Mouse (Mus musculus) 416B (cell line): ENCODE measurements around the gene Serpina3k.
A peak's percentile ranks its signal among the peaks of the same experiment; 100 is the strongest.
"Not testable (repeated sequence)": the region's sequence is repeated elsewhere in the genome, so short reads cannot be mapped to it uniquely, and the experiment has no call there.

ENCODE experiments used
- DNase-seq: peaks from one replicate; pipeline ENCODE4 v3.0.0; 2011; ENCODE audit warnings: low read depth

Gene Serpina3k

GRCm38 (mm10) chr12:104338226-104338625 is at the start of gene Serpina3k, which contains the start of gene Serpina3m:
TSS of gene Serpina3k (plus strand) at chr12:104338486.
TSS of gene Serpina3m (plus strand) at chr12:104338486.
- DNase-seq = not testable (repeated sequence)

DNA sequence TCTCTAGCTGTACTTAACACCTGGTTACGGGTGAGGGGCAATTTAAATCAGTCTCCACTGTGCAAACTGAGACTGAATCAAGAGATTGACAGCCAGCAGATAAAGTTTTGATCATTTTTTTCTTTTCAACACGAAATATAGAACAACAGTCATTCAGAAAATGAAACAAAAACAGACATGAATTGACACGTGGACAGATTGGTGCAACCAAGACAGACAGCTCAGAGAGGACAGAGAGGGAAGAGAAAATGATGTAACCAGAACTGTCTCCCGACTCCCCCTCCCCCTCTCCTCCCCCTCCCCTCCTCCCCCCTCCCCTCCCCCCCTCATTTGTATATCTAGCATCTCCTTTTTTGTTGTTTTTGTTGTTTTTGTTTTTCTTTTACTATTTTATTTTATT is 48.4 kb upstream of the Serpina3k start:
- DNase-seq = no peak

DNA sequence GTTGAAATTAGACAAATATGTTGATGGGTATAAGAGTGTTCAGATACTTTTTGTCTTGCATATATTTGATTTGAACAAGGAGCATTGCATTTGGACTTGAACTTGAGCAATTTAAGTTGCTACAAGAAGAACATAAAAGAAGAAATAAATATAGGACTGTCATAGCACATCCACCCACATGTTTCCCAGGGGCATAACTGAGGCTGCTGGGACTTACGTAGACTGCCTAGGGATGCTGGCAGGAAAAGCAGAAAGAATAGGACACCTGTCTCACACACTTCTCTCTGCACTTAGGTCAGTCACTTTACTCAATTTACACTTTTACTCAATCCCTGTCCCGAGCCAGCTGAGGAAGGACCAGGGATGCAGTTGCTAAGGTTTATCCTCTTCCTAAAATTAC is 44.3 kb upstream of the Serpina3k start:
- no peak for DNase-seq

- no peak for DNase-seq
These were observed 40.2 kb upstream of the Serpina3k start for GRCm38 (mm10) chr12:104298049-104298448.

GRCm38 (mm10) chr12:104305991-104306390 is 32.3 kb upstream of the Serpina3k start:
- no peak for DNase-seq

- DNase-seq = no peak
These were observed 24.0 kb upstream of the Serpina3k start, which contains the start of gene Serpina3j for GRCm38 (mm10) chr12:104314253-104314652. TSS of gene Serpina3j (plus strand) at chr12:104314553.

DNA sequence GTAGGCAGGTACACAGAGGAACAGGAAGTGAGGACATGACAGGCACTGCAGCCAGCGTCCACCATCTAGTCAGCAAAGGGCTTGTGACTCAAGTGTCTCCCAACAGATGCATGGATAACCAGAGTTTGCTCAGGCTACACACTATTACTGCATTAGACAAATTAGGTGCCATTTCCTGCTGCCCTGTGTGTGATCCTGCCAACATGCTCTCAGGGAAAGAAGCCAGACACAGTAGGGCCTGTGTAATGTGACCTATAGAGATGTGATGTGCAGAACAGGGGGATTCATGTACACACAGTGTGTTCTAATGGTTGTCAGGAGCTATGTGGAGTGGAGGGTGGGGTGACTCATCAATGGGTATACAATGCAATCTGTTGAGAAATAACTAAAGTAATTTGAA is 15.8 kb upstream of the Serpina3k start:
- DNase-seq = no peak

GRCm38 (mm10) chr12:104331701-104332100 is 6.6 kb upstream of the Serpina3k start:
- DNase-seq = no peak

- not testable (repeated sequence) for DNase-seq
These were observed 1.4 kb upstream of the Serpina3k start for GRCm38 (mm10) chr12:104336873-104337272.

- DNase-seq = no peak
These were observed 419 bp downstream of the Serpina3k start for GRCm38 (mm10) chr12:104338705-104339104.

DNA sequence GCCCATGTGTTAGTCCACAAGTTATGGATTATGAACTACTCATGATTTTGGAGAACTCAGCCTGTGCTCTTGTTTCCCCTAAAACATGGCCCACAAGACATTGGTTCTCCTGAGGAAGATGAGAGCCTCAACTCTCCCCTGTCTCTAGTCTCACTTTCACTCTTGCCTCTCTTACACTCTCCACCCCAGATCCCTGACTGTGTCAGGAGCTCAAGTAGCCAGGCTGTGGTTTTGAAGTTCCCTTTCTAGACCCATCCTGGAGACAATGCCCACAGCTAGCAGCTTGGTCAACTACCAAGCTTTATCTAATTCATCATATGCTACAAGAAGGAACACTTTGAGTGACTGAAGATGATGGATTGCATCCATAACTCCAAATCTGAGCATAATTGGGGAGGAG is 4.2 kb downstream of the Serpina3k start:
- not testable (repeated sequence) for DNase-seq

DNA sequence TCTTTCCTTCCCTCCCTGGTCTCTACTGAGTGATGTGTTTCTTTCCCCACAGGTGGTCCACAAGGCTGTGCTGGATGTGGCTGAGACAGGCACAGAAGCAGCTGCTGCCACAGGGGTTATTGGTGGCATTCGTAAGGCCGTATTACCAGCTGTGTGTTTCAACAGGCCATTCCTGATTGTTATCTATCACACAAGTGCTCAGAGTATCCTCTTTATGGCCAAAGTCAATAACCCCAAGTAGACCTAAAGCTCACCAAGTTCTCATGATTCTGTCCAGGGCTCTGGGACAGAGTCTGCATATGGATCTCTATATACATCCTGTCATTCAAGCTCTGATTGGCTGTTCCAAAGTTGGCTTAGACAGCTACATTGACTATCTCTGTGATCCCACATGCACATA is 6.9 kb downstream of the Serpina3k start:
- no peak for DNase-seq

- no peak for DNase-seq
These were observed 7.4 kb downstream of the Serpina3k start for GRCm38 (mm10) chr12:104345707-104346106.

- no peak for DNase-seq
These were observed 8.8 kb downstream of the Serpina3k start for GRCm38 (mm10) chr12:104347091-104347490.

GRCm38 (mm10) chr12:104351812-104352211 is 13.5 kb downstream of the Serpina3k start:
- DNase-seq = peak; percentile 15

DNA sequence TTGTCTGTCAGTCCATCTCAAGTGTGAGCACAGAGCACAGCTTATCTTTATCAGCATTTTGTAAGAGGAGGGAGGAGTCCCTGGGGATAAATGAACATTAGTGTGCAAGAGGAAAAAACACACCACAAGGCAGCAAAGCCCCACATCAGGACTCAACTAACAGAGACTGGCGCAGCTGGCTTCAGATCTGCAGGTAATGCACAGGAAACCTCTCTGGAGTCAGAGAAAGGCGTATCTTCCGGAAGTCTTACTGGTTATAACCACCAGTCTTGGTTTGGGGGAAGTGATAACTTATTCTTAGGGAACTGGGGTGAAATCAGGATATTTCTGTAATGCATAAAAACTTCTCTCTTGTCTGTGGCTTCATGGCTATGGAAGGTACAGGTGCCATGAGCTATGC is 17.7 kb downstream of the Serpina3k start:
- no peak for DNase-seq

DNA sequence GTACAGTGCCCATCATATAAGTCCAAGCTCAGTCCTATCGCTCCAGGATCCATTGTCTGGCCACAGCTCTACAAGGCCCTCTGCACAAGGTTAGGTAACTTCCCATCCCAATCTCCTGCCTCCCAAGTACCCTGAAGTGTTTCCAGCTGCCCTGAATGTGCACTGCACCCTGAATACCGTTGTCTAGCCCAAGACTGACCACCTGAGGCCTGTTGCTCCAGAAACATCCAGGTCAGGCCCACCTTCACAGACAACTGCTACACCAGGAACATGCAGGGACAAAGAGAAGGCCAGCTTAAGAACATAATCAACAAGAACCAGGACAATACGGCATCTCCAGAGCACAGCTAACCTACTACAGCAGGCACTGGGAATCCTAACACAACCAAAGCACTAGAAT is 31.7 kb downstream of the Serpina3k start:
- DNase-seq = no peak

GRCm38 (mm10) chr12:104377179-104377578 is 38.9 kb downstream of the Serpina3k start:
- not testable (repeated sequence) for DNase-seq

DNA sequence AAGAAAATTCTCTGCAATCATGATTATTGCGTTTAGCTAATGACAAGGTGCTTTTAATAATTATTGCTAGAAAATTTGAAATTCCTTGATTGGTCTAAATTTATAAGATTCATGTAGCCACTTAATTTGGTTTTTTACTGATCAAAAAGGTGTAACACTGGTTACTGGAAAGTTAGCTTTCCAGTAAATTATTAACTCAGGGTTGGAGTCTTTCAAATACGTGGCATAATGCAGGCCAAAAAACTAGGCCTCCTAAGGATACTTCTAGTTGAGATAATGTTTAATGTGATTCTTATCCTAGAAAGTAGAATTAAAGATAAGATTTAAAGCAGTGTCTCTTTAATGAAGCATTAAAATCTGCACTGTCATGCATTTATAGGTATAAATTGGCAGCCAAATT is 40.1 kb downstream of the Serpina3k start:
- not testable (repeated sequence) for DNase-seq

DNA sequence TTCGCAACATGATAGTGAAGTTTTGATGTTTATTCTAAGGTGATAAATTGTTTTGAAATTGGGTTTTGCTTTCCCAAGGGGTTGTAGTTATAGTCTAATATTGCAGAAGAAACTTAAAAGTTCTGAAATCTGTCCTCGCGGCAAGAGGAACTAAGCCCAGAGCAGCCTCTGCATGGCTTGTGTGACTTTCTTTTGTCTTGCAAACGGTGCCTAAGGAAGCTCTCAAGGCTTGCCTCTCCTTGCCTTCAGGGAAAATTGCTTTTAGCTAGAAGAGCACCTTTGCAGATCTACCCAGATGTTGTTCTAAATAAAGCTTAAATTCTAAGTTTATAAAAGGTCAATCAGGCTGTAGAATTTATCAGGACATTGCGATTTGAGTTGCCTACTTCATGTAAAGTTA is 40.5 kb downstream of the Serpina3k start:
- not testable (repeated sequence) for DNase-seq

DNA sequence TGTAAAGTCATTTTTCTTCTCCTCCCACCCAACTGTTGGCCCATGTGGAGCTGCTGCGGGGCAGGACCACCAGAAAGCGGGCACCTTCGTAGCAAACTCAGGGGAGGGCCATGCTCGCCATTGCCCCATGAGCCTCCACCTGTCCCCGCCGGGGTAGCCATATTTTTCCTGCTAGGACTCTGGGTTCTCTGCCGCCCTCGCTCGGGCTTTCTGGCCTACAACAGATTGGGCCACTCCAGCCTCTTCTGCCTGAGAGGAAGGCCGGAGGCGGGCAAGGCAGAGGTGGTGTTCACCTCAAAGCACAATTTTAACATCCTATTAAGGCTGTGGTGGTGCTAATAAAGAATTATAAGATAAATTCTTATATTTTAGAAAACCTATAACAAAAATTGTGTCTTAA is 41.6 kb downstream of the Serpina3k start:
- DNase-seq = no peak

DNA sequence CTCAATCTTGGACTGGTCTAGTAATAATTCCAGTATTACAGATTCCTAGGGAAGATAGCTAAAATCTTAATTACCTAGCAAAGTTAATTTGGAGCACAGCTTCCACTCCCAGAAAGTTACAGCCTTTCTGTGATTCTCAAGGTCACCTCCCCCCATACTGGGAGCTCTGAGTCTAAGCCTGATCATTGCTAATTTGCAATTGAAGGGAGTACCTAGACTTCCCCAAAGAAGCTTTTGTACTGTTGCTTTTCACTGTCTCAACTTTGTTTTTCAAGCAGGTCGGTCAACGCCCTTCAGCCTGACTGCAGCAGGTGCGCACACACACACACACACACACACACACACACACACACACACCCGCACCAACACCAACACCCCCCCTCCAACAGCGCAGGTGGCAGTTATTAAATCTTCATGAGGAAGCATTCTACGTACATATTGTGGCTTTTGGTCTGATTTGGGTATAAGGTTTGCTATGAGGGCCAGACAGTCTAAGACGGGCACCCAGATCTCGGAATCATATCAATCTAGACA is 42.9 kb downstream of the Serpina3k start:
- not testable (repeated sequence) for DNase-seq

- DNase-seq = not testable (repeated sequence)
These were observed 47.7 kb downstream of the Serpina3k start for GRCm38 (mm10) chr12:104385987-104386386.

GRCm38 (mm10) chr12:104386878-104387277 is 48.6 kb downstream of the Serpina3k start:
- not testable (repeated sequence) for DNase-seq
